Mouse (Mus musculus) small intestine, adult 2 months (tissue): Measurements from ENCODE around the gene Gm5244.

ENCODE experiments used
- CTCF ChIP-seq: fragments of 200-500 bp; IDR thresholded peaks from 2 replicates; pipeline ENCODE4 v1.5.1; 2012; ENCODE audit warnings: low read depth, mild to moderate bottlenecking, control low read depth, inconsistent platforms, low read length, moderate library complexity, mixed read lengths; ENCODE audit not compliant: insufficient replicate concordance, insufficient read length; ENCODE audit errors: extremely low read depth
- POLR2A ChIP-seq: fragments of 200-500 bp; IDR thresholded peaks from 2 replicates; pipeline ENCODE4 v1.6.1; 2012; ENCODE audit warnings: low read depth, mild to moderate bottlenecking, control low read depth, inconsistent platforms, low read length, moderate library complexity

GRCm38 (mm10) chr19:12824549-12824948, 21.9 kb upstream of the Gm5244 start:
- TF ChIP-seq CTCF, result no peak
- TF ChIP-seq POLR2A, result no peak
